Mouse (Mus musculus) layer of hippocampus, adult 9-10 months (tissue): Measurements from ENCODE around the gene Prdm11.

ENCODE experiments used
- DNase-seq: peaks from one replicate; pipeline ENCODE4 v3.0.0; 2022; ENCODE audit warnings: low spot score

The Prdm11 gene

DNA sequence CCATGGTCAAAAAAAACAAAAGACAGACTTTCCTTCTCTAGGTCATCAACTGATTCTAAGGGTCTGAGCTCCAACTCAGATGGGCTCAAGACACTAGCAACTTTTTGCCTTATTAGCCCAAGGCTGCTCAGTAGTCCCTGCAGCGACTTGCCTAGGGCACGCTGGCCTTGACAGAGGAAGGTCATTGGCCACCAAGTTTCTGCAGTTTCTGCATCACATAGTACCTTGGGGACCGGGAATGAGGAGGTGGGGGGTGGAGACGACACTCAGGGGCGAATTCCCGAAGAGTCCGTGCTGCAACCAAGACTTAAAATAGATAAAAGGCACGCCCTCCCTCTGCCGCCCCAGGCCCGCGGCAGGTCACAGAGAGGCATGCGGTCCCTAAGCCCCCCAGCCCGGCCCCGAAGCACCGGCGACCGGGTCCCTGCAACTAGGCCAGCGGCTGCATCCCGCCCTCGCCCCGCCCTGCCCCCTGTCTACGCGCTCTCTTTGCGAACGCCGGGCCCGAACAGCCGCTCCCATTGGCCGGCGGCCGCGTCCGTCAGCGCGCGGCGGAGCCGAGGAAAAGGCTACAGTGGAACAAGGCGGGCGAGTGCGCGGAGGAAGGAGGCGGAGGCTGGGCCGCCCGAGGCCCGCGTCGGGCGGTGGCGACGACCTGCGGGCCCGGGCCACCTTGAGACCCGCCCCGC, 694 bp downstream of the Prdm11 start:
- peak; percentile 63 for DNase-seq

DNA sequence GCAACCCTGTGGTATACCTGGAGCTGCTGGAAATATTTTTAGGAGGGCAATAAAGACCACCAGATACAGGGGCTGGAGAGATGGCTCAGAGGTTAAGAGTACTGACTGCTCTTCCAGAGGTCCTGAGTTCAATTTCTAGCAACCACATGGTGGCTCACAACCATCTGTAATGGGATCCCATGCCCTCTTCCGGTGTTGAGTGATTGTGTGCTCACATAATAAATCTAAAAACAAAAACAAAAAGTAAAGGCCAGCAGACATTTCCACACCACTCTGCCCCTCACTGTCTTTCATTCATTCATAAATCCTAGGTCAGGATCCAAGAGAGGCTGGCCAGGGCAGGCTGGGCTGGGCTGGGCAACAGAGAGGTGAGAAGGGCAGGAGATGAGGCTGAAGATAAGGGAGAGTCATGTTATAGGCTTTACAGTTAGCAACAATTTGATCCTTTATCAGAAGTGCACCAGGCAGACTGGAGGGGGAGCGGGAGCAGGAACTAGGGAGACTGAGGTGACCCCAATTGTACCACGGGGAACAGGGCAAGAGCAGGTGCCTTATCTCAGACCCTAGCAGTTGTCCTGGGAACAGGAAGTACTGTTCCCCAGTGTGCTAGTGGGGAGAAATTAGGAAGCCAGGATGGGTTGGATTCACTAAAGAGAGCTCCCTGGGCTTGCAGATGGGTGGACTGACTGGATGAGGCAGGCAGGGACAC, 2.4 kb downstream of the Prdm11 start:
- DNase-seq, result no peak

DNA sequence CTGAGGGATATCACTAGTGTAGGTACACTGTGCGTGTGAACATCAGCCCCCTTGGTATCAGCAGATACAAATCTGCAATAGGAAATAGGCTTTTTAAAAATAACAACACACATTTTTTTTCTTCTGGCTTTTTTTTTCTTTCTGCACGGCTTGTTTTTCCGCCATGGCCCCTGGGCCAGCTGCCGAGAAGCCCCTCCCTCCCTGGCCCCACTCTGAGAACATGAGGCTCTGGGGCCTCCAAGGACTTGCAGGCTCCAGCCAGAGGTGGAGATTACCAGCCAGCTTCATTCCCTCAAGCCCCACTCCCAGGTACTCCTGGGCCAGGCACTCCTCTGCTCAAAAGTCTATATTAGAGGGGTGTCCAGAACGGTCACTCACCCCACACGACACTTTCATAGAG, 4.5 kb downstream of the Prdm11 start:
- DNase-seq, result no peak

DNA sequence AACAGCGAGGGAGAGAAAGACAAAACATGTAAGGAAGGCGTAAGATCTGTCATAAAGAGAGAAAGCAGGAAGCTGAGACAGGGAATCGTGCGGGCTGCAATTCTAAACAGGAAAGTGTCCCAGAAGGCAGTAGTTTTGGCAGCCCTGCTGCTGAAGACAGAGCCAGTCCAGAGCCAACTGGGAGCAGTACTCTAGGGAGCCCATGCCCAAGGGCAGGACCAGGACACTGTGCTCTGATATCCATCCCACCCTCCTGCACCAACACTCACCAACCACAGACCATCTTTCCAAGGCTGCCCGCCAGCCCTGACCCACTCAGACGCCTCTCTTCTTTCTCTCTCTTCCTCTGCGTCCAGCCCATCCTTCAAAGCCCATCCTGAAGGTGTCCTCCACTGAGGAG, 5.1 kb downstream of the Prdm11 start:
- no peak for DNase-seq

DNA sequence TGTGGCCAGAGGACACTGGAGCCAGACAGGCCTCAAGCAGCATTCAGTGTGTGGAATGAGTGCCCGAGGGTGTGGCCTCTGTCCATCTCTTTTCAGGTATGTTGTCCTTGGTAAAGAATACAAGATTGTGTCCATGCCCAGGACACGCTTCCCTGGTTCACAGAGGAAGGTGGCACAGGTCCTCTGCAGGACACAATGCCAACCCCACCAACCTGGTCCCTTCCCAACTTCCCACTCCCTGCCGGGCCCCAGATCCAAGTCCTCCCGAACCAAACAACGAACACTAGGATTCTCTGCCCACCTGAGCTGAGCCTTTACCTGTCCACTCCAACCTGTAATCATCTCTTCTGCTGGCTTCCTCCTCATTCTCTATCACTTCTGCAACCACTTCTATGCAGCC, 6.3 kb downstream of the Prdm11 start:
- no peak for DNase-seq

DNA sequence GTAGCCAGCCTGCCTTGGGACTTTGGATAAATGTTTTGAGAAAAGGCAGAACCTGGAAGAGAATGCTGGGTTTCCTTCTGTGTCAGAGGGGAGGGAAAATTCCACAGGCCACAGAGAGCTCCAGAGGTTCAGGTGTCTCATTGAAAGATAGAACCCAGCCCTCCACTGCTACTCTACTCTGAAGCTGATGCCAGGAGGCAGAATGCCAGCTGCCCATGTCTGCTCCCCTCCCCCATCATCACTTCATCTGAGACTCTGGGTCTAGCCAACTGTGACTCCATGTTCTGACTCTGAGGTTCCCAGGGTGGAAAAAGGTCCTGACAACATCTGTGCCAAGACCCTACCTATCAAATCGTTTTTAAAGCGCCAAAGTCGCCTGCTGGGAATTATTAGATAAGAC, 6.9 kb downstream of the Prdm11 start:
- no peak for DNase-seq

DNA sequence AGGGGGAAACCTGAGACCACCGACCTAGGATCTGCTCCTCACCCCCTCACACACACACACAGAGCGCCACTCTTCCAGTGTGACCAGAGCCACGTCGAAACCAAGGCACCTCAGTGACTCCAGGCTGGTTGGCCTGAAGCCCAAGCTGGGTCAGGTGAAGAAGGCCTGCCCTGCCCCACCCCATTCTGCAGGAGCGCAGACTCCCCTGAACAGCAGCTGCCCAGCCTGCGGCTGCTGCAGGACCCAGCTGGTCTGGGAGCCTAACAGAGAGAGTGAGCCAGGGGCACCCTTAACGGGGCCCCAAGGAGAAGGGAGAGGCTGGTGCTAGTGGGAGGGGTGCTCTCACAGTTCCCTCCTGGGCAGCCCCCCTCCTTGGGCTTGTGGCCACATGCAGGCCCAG, 10.3 kb downstream of the Prdm11 start:
- no peak for DNase-seq

DNA sequence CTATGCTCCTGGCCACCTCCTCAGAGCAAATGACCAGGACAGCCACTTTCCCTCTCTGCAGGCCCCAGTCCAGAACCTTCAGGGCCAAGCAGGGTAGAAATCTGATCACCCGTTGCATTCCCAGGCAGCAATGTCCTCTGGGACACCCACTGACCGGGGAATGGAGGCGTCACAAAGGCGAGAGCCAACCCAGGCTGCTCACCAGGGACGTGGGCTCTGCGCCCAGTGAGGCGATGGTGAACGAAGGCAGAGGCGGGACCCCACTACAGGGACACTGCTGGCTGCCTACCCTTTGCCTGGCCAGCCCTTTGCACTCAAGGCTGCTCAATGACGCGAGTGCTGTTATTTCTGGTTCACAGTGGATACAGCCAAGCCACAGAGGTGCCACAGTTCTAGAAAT, 13.3 kb downstream of the Prdm11 start:
- no peak for DNase-seq

DNA sequence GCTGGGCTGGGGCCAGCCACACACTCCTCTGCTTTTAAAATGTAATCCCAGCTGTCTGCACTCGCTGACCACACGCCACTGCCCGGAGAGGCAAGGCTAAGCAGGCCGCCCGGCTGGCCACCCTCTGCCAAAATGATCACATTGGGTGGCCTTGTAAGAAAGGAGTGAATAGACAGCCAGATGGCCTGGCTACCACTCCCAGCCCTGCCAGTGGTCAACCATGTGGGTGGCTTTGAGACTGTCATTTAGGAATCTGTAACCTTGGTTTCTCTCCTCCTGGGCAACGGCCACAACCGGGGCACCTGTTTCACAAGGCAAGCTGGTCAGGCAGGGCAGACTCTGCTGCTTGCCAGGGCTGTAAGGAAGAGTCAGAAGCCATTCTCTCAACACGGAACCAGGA, 13.9 kb downstream of the Prdm11 start:
- no peak for DNase-seq

DNA sequence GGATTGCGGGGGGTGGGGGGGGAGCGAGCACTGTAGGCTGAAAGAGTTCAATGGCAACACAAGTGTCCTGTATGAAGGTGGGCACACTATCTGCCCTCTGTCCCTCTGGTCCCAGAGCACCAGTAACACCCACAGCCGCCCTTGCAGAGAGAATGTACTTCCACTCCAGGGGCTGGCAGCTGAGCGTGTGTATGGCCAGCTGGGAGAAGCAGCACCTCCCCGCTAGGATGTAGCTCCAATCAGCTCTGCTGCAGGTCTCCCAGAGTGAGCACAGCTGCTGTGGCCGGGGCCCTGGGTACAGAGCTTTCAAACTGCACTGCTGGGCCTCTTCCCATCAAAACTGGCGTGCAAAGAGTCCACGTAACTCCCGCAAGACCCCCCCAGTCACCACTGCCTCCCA, 14.9 kb downstream of the Prdm11 start:
- DNase-seq, result no peak

DNA sequence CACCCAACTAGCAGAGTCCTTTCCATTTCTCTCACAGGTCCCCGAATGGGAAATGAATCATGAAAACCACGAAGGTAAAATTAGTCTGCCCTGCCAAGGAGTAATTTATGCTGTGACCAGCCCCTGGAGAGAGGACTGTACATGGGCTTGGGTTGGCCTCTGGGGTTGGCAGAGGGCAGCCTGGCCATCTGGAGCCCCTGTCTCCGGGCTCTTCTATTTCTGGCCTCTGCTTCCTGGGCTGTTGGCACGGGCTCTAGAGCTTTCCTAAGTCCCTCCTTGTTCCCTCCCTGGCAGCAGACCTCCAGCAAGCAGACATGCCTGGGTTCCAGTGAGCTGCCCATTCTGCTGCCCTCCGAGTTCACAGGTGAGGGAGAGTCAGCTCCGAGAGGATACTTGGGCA, 15.9 kb downstream of the Prdm11 start:
- no peak for DNase-seq

DNA sequence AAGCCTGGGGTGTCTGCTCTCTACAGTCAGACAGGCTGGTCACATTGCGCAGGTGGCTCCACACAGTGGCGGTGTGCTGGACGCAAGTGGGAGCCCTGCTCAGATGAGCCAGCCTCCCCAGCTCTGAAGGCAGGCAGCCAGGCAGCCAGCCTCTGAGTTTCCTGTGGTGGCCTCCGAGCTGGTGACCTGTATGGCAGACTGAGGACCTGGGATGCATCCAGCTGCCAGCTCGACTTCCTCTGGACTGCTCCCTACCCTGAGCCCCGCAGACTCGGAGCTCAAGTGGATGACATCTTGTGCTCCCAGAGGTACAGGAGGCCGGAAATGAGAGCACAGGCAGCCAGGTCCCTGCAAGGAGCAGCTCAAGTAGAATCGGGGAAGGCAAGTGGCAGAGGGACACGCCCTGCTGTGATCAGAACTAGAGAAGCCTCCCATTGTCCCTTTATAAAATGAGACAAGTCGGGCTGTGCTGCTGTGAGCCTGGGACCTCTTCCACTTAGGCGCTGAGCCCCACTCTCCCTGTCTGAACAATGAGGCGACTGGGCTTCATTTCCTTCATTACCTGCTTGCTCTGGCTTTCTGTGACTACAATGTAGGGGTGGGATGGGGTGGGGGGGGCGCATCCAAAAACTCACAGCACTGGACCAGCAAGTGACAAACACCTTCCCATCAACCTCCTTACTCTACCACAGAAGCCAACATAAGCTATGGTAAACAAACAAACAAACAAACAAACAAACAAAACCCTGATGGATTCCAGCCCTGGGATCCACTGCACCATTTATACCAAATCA, 16.5 kb downstream of the Prdm11 start:
- DNase-seq, result no peak

DNA sequence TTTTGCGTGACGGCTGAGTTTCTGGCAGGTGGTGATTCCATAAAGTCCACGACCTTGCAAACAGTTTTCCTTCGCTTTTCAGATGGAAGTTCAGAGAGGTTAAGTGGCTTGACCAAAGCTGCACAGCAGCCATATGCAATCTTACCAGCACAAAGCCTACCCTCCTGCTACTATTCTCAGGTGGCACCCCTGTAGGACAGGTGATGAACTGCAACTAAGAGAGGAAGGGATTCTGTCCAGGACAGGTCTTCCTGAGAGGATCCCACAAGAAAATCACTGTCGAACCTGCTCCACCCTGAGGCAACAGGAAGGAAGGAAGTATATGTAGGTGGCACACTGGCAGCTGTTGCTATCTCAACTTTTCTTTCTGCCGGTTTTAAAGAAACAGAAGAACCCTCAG, 17.1 kb downstream of the Prdm11 start:
- DNase-seq, result no peak

DNA sequence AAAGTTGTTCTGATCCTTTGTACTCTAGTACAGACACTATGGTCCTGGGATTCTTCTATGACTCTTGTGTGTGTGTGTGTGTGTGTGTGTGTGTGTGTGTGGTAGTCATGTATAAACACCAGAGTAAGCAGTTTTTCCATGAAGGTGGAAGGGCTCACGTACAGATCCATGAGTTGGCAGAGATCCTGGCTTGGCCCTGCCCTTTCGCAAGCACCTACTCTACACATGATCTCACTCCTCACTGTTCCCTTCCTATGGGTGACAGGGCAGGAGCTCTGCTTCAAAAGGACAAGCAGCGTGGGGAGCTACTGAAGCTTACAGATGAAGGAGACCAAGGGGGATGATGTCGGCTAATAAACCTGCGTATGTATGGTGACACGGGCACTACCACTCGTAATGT, 18.3 kb downstream of the Prdm11 start:
- DNase-seq, result no peak

DNA sequence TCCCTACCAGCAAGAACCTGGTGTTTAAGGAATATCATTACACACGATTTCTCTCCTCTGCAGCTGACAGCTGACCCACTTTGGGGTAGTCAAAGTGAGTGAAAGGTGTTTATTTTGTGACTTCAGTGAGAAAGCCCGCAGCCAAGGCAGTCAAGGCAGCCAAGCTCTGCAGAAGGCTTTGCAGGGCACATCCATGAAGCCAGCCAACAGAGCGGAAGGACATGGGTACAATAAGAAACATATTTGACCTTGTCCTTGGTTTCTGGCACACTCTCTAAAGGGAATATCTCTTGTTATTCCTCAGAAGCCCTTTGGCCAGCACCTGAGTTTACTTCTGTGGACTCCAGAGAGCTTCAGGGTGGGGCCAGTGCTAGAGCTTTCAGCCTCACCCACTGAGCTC, 21.5 kb downstream of the Prdm11 start:
- DNase-seq, result no peak

DNA sequence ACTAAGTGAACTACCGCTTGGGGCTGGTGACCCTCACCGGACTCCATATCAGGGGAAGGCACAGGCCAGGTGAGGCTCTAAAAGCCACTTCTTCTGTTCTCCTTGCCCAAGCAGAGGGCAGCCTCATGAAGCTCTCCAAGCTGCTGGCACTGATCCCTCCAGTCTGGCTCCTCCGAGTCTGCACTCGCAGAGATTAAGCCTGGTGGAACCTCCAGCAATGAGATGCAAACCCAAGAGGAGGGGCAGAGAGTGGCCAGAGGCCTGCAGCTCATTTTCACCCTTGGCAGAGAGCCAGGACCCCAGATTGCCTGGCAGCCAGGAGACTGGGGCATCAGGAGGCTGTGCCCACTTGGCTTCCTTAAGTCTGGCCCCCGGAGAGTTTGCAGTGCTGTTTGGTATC, 27.1 kb downstream of the Prdm11 start:
- no peak for DNase-seq

DNA sequence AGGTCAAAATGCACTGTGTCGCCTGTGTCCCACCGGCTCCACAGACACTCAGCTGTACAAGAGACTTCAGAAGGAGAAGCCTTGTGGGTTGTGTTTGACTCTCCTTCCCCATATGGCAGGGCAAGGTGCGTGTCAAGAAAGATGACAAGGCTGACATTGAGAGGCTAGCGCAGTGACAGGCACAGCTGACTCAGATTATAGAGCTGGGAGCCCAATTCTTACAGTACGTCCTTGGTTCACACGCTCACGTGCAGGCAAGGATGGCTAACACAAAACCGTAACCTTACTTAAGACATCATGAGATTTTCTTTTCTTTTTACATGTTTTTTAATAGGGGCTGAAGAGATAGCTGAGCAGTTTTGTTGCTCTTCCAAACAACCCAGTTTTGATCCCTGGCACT, 28.8 kb downstream of the Prdm11 start:
- DNase-seq, result no peak

DNA sequence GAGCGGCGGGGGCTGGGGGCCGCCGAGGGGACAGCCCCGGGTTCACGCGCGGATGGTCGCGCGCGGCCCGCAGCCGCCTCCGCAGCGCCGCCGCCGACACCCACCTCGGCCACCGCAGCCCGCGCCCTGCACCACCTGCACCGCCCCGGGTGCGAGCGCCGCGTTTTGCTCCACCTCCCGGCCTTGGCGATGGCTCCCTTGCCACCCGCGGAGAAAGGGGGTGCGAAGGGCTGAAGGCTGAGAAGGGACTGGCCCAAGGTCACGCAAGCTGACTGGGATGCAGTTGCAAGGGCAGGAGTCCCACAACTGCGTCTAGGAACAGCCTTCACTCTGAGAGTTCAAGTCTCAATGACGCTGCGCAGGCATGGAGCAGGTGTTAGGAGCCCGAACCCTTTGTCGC, 30.9 kb downstream of the Prdm11 start:
- DNase-seq, result no peak

DNA sequence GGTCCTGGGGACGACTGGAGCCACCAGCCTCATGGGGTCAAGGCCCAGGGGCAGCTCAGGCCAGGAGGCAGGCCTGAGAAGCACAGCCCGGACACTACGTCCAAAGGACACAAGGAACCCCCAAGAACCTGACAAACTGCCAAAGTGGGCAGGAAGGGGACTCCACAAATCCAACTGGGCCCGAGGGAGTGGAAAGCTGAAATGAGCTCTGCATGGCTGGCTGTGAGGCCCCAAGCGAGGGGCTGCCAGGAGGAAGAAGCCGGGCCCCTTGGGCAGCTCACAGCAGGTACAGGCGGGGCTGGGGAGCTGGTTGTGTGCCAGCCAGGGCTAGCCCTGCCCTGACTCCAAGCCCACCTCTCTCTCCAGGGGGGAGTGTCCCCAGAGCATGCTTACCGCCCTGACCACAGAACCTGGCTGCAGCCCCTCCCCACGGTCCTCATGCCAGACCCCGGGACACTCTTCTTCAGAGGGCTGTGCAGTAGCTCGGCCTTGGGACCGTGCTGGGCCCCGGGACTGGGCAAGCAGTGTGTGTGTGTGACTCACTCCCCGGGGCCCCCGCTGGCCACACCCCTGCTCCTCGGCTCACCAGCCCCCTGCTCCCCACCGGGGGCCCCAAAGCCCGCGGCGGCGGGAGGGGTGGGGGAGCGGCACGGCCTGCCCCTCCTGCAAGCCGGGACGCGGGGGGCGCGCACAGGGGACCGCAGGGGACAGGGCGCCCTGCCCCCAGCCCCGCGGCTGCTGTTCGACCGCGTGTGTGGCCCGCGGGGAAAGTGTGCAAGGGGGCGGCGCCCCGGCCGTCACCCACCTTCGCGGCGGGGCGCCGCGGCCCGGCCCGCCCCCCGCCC, 31.7 kb downstream of the Prdm11 start:
- no peak for DNase-seq

DNA sequence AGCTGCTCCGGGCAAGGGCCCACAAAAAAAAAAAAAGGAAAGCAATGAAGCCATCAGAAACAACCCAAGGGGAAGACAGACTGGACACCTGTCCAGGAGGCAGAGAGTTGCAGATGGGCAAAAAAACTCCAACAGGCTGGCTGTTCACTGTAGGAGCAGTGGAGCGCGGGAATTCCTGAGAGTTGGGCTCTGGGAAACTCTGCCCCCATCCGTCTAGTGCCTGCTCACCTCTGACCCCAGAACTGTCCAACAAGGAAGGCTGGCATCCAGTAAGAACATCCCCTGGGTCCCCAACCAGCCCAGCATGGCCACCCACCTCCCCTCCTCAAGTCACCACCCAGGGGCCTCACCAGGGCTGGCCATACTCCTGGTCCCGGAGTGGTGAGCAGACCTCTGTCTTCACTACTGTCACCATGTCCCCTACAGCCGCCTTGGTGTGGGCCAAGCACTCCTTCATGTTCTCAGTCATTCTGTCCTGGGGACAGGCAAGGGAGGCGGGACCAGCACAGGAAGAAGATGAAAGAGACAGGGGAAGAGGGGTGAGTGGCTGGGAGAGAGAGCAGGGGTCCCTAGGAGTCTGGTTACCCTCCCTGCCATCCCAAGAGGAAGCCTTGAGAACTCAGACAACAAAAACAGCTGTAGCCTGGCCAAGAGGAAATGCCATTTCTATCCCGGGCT, 32.4 kb downstream of the Prdm11 start:
- no peak for DNase-seq

DNA sequence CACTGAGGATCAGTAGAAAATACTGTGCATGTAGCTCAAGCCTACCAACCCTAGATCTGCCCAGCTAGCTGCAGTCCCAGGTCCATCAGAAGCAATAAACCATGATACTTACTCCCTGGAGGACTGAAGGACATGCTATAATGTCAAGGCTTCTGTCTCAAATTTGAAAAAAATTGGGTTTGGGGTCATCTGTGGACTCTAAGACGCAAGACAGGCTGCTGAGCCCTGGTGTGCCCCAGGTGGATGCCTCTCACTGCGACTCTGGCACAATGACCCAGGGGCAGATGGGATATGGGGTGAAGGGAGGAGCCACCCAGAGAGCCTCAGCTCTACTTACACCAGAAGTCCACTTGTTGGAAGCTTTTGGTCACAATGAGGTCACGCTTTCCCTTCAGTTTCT, 33.0 kb downstream of the Prdm11 start:
- no peak for DNase-seq

DNA sequence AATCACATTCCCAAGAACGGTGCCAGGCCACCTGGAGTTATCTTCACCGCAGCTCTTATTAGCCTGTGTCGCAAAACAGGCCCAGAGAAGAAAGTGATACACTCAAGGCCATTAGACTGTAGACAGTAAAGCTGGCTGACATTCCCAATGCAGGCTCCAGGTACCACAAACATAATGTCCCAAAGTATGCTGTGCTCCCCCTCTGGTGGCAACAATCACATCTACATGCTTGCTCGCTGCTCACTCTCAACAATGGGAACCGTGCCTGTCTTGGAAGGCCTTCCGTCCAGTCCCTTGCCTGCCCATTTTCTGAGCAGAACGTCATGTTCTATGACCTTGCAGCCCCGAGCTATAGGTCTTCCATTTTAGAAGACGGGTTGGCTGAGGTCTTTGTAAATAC, 34.0 kb downstream of the Prdm11 start:
- no peak for DNase-seq
